Mouse (Mus musculus): ENCODE data around the gene Slc35e3.
"Not testable (repeated sequence)": the region's sequence is repeated elsewhere in the genome, so short reads cannot be mapped to it uniquely, and the experiment has no call there.

- TF ChIP-seq POLR2A (IDR thresholded peaks at IDR 0.05; ENCODE audit: borderline replicate concordance, extremely low read depth, insufficient read depth, insufficient read length, poor library complexity, severe bottlenecking); CTCF (IDR thresholded peaks at IDR 0.05; ENCODE audit: borderline replicate concordance, extremely low read depth, insufficient read depth, insufficient read length): not testable (repeated sequence)
Observed at GRCm38 (mm10) chr10:117745570-117746296, 432 bp downstream of the Slc35e3 start.

Measured in brain, embryonic 14.5 days (tissue).